Mouse (Mus musculus): Measurements from ENCODE around the gene Capn8. TPM values are rescaled to one million over a fixed set of nuclear protein-coding genes. Genes with fewer than 3 reads are reported as not detected.

Gene Capn8
- polyA plus RNA-seq, 1 experiment from 2014 or later = not detected

Other genes with a start within 250 kb of the Capn8 start
- 26.9 and 28.1 TPM in 2 replicates for gene Fbxo28, start 223.4 kb upstream of the Capn8 start, polyA plus RNA-seq (2016; fragmentation: Nextera tagmentation; extraction: Ambion mirVana)
- 29.7 and 34.7 TPM in 2 replicates for gene Trp53bp2, start 155.8 kb upstream of the Capn8 start, polyA plus RNA-seq (2016; fragmentation: Nextera tagmentation; extraction: Ambion mirVana)
- gene Capn2, start 47.4 kb upstream of the Capn8 start, polyA plus RNA-seq (2016; fragmentation: Nextera tagmentation; extraction: Ambion mirVana) = 134 TPM in 2 replicates
- gene Ccdc185, start 184.2 kb downstream of the Capn8 start, polyA plus RNA-seq (2016; fragmentation: Nextera tagmentation; extraction: Ambion mirVana) = not detected in 2 replicates
- gene Susd4, start 198.9 kb downstream of the Capn8 start, polyA plus RNA-seq (2016; fragmentation: Nextera tagmentation; extraction: Ambion mirVana) = 12.4 and 13.6 TPM in 2 replicates

Measured in limb, embryonic 12.5 days (tissue).